Mouse (Mus musculus) kidney, postnatal 0 days (tissue): ENCODE measurements around the gene Pip4k2a. TPM values are rescaled to one million over a fixed set of nuclear protein-coding genes. Genes with fewer than 3 reads are reported as not detected.

Experiments used
- ATAC-seq: fragments of 200-750 bp; cut with Nextera tagmentation; replicated peaks from 2 replicates; pipeline ENCODE4 v1.8.0; 2017; ENCODE audit warnings: low read depth, moderate number of reproducible peaks, moderate TSS enrichment, moderate library complexity; ENCODE audit not compliant: low FRiP score
- DNase-seq: peaks from one replicate; pipeline ENCODE4 v3.0.0-alpha.2; 2016; ENCODE audit warnings: low spot score
- H3K27ac ChIP-seq: fragments of 300-500 bp; sonication (generic); 2 replicates; pipeline ENCODE4 v1.5.1; 2014; ENCODE audit warnings: mild to moderate bottlenecking
- H3K27me3 ChIP-seq: fragments of 300-500 bp; sonication (generic); 2 replicates; pipeline ENCODE4 v1.6.1; 2014; ENCODE audit warnings: low read length, mixed read lengths; ENCODE audit not compliant: insufficient read depth
- H3K36me3 ChIP-seq: fragments of 300-500 bp; sonication (generic); 2 replicates; pipeline ENCODE4 v1.6.1; 2014; ENCODE audit warnings: low read length, mixed read lengths; ENCODE audit not compliant: insufficient read depth
- H3K4me1 ChIP-seq: fragments of 300-500 bp; sonication (generic); replicated peaks from 2 replicates; pipeline ENCODE4 v1.6.1; 2014; ENCODE audit warnings: antibody characterized with exemption, low read length, mixed read lengths; ENCODE audit not compliant: insufficient read depth
- H3K4me2 ChIP-seq: fragments of 300-500 bp; sonication (generic); 2 replicates; pipeline ENCODE4 v1.6.1; 2014; ENCODE audit warnings: mild to moderate bottlenecking, low read length, moderate library complexity, mixed read lengths
- H3K4me3 ChIP-seq: fragments of 300-500 bp; sonication (generic); replicated peaks from 2 replicates; pipeline ENCODE4 v1.5.1; 2014; ENCODE audit warnings: low read depth, low read length
- H3K9ac ChIP-seq: fragments of 300-500 bp; sonication (generic); 2 replicates; pipeline ENCODE4 v1.6.1; 2014; ENCODE audit warnings: low read depth, low read length
- H3K9me3 ChIP-seq: fragments of 300-500 bp; sonication (generic); replicated peaks from 2 replicates; pipeline ENCODE4 v1.6.1; 2016; ENCODE audit warnings: low read length, inconsistent platforms, mixed read lengths
- CTCF ChIP-seq: IDR thresholded peaks from 2 replicates; pipeline ENCODE4 v1.5.1; 2016; ENCODE audit warnings: antibody characterized with exemption, low read depth, mild to moderate bottlenecking, moderate library complexity
- WGBS: fragments of 180-500 bp; shearing (Covaris S2); extraction: QIAGEN DNeasy Blood & Tissue Kit; methylation state at CpG from one replicate; pipeline ENCODE4 v1.1.7; 2014; 5-methylcytosine and 5-hydroxymethylcytosine counted together
- polyA plus RNA-seq: library from polyadenylated mRNA; unstranded; fragments of >200 nt; fragmentation: Nextera tagmentation; extraction: Ambion mirVana; gene quantifications from 2 replicates; pipeline ENCODE4 v1.2.1, GENCODE M21; 2015

Pip4k2a gene
- polyA plus RNA-seq, 1 experiment from 2014 or later, result 8.7 TPM

DNA sequence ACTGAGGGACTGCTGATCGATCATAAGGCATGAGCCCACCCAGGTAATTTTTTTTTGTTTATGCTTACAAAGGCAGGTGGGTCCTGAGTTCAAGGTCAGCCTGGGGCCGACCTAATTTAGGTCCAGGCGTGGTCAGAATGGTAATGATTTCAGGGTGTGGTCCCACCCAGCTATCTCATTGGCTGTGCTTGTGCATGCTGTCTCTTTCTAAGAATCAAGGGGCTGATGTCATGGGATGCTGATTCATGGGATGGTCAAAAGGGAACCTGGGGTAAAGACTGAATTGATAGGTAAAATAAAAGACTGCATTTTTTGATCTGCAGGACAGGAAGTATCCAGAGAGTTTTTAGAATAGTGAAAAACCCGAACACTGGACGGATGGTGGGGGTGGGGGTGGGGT lies 31.4 kb downstream of the Pip4k2a start:
- WGBS, result 86% methylated on average over 5 of the region's 5 CpGs
- ATAC-seq, result no peak
- no peak overlapping the region for H3K4me2 ChIP-seq

DNA sequence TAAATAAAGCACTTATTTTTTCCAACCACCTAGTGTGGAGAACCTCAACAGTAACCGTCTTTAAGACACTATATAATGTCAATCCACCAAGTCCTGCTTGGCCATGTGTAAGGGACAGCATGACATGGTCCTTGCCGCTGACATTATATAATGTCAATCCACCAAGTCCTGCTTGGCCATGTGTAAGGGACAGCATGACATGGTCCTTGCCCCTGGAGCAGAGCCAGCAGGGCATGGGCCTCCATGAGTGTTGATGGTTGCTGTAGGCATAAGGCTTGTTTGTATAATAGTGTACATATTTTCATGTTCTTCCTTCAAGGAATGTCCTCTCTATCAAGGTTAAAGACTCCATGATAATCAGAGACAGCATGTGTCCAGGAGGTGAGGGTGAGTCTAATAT lies 32.0 kb downstream of the Pip4k2a start:
- H3K27ac ChIP-seq, result no peak overlapping the region
- H3K36me3 ChIP-seq, result no peaks in the 10 kb centered on the region
- H3K4me1 ChIP-seq, result no peaks in the 10 kb centered on the region
- no peak overlapping the region for H3K4me2 ChIP-seq
- no peak overlapping the region for H3K9ac ChIP-seq
- WGBS, result 97% methylated on average over 2 of the region's 2 CpGs
- H3K27me3 ChIP-seq, result no peaks in the 10 kb centered on the region
- no peak for TF ChIP-seq CTCF
- H3K9me3 ChIP-seq, result no peaks in the 10 kb centered on the region
- H3K4me3 ChIP-seq, result no peak overlapping the region
- ATAC-seq, result no peak
- no peak for DNase-seq

More for the DNA sequence above, 31.4 kb downstream of the Pip4k2a start:
- Histone ChIP-seq H3K27ac (no peak overlapping the region), H3K9me3 (no peaks in the 10 kb centered on the region), H3K36me3 (no peaks in the 10 kb centered on the region), H3K9ac (no peak overlapping the region), H3K4me3 (no peak overlapping the region), H3K27me3 (no peaks in the 10 kb centered on the region), H3K4me1 (no peaks in the 10 kb centered on the region)
- DNase-seq, result no peak
- no peak for TF ChIP-seq CTCF

DNA sequence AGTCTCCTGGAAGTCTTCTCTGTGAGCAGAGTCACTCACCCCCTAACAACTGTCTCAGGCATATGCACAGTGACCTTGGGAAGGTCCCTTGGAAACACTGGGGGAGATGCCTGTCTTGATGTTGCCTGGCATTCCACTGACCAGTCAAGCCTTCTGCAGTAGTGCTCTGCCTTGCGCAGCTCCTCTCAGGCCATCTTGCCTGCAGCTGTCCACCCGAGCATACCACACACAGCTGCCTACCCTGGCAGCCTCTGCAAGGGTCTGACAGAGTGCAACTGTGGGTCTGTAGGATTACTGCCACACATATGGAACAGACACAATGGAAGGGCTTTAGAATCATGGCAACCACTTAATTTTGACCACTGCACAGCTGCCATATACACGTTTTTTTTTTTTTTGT lies 32.8 kb downstream of the Pip4k2a start:
- ATAC-seq (no peak), DNase-seq (peak; percentile 30)
- Histone ChIP-seq H3K4me3 (no peak overlapping the region), H3K4me1 (no peaks in the 10 kb centered on the region), H3K27me3 (no peaks in the 10 kb centered on the region), H3K9ac (no peak overlapping the region), H3K9me3 (no peaks in the 10 kb centered on the region), H3K4me2 (no peak overlapping the region), H3K27ac (no peak overlapping the region), H3K36me3 (no peaks in the 10 kb centered on the region)
- no peak for TF ChIP-seq CTCF
- WGBS, result 56% methylated on average over 3 of the region's 3 CpGs

DNA sequence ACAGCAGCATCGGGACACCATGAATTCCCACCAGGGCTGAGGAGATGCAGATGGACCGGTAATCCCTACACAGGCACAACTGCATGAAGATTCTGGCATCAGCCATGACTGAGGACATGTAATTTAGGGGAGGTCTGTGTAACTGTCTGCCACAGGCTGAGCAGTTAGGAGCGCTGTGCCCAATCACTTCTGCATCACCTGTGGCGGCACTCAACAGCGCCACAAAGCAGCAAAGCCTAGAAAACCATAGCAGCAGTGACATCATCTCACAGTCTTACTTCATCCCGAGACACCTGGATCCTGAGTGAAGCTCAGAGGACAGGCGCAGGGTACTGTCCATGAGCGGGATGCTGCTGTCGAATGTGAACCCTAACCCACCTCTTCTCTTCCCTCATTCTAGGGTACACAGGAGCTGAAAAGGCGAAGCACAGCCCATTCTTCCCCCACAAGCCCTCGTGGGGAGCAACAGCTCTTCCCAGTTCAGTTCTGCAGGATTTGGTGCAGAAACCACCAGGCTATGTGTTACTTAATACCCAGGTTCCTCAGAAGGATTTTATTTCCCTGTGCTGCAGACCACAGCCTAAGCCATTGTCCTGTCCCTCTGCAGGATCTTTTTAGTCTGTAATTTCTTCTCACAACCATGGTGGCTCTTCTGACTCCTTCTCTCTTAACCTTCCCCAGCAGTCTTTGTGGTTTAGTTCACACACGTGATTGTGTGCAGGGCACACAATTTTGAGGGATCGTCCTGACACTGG lies 34.5 kb downstream of the Pip4k2a start:
- no peak for TF ChIP-seq CTCF
- Histone ChIP-seq H3K9ac (no peak overlapping the region), H3K36me3 (no peaks in the 10 kb centered on the region), H3K27me3 (no peaks in the 10 kb centered on the region), H3K4me3 (no peak overlapping the region), H3K27ac (no peak overlapping the region), H3K4me2 (no peak overlapping the region), H3K4me1 (no peaks in the 10 kb centered on the region), H3K9me3 (no peaks in the 10 kb centered on the region)
- no peak for ATAC-seq
- DNase-seq, result no peak
- 78% methylated on average over 13 of the region's 13 CpGs for WGBS

DNA sequence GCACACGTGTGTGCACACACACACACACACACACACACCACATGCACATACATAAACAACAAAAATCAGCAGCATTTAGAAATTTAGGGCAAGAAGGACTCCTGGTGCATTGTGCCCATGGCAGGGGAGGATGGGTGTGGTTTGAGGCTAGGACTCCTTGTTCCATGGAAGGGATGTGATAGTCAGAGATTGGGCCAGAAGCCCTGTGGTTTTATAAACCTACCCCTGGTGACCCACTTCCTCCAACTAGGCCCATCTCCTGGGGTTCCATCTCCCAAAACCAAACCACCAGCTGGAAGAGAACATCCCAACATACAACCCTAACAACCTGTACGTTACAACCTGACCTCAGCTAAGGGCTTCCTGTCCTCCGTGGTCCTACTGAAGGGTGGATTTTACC lies 35.4 kb downstream of the Pip4k2a start:
- Histone ChIP-seq H3K27me3 (no peaks in the 10 kb centered on the region), H3K9ac (no peak overlapping the region), H3K9me3 (no peaks in the 10 kb centered on the region), H3K4me2 (no peak overlapping the region), H3K27ac (no peak overlapping the region), H3K36me3 (no peaks in the 10 kb centered on the region), H3K4me3 (no peak overlapping the region), H3K4me1 (0 out of 2 replicates have a peak, but pooled peaks cover 3% of the 10 kb centered on the region)
- no peak for DNase-seq
- 75% methylated on average over 3 of the region's 3 CpGs for WGBS
- no peak for ATAC-seq
- TF ChIP-seq CTCF, result no peak

DNA sequence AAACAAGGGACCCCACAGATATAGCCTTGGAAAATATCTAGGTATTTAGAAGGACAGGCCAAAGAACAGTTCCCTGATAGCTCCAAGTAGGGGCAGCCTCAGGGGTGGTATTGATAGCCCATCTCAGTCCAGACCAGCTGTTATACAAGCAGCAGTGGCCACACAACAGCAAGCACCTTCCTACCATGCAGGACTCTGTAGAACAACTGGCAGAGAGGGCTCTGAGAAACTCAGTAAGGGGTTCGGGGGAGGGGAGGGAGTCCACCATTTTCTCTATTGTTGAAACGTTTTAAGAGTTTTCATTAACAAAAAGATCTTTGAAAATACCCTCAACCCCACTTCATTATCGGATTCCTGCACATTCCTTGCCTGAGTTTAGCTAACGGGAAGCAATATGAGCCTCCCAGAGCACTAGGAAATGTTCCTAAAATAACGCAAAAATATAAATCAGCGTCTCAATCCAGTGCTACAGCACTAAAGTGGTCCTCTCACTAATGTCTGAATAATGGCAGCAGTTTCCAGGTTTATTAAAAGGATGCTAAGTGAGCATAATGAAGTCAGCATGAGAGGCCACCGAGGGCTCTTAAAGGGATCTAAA lies 37.5 kb downstream of the Pip4k2a start:
- no peaks in the 10 kb centered on the region for H3K9me3 ChIP-seq
- no peak overlapping the region for H3K9ac ChIP-seq
- H3K27ac ChIP-seq, result no peak overlapping the region
- H3K4me3 ChIP-seq, result no peak overlapping the region
- no peaks in the 10 kb centered on the region for H3K36me3 ChIP-seq
- ATAC-seq (no peak), DNase-seq (no peak)
- TF ChIP-seq CTCF, result no peak
- H3K4me2 ChIP-seq, result no peak overlapping the region
- WGBS, result 43% methylated on average over 7 of the region's 7 CpGs
- 0 out of 2 replicates have a peak, but pooled peaks cover 10% of the 10 kb centered on the region for H3K4me1 ChIP-seq
- H3K27me3 ChIP-seq, result no peaks in the 10 kb centered on the region
